Mouse (Mus musculus) MEL (cell line): ENCODE data around the gene Ccdc170. TPM values are rescaled to one million over a fixed set of nuclear protein-coding genes. Genes with fewer than 3 reads are reported as not detected.

ENCODE experiments used
- DNase-seq: peaks from one replicate; pipeline ENCODE4 v3.0.0; 2011; ENCODE audit warnings: low read depth, low spot score
- H3K27ac ChIP-seq: 2 replicates; pipeline ENCODE4 v1.5.1; 2012; ENCODE audit warnings: low read depth, mild to moderate bottlenecking, control low read depth, low read length, moderate library complexity; ENCODE audit not compliant: control insufficient read depth
- H3K27me3 ChIP-seq, 2 experiments: fragments of 150-350 bp in 1 of 2; sonication (generic) in 1 of 2; 2 replicates each; pipeline ENCODE4 v1.6.1; 2012; ENCODE audit warnings: low read length in 2 of 2, mild to moderate bottlenecking in 2 of 2, improper control_type of control experiment in 1 of 2, moderate library complexity in 1 of 2; ENCODE audit not compliant: insufficient read depth in 2 of 2, control insufficient read depth in 1 of 2
- H3K36me3 ChIP-seq, 2 experiments: 2 replicates each; pipeline ENCODE4 v1.6.1; 2012 to 2014; ENCODE audit warnings: low read length in 2 of 2, improper control_type of control experiment in 1 of 2, inconsistent platforms in 1 of 2, mild to moderate bottlenecking in 1 of 2; ENCODE audit not compliant: insufficient read depth in 2 of 2, control insufficient read depth in 1 of 2
- H3K4me1 ChIP-seq, 2 experiments: fragments of 150-350 bp in 1 of 2; sonication (generic) in 1 of 2; 2 replicates each; pipeline ENCODE4 v1.6.1; 2012; ENCODE audit warnings: low read length in 2 of 2, improper control_type of control experiment in 1 of 2, mild to moderate bottlenecking in 1 of 2; ENCODE audit not compliant: insufficient read depth in 2 of 2, control insufficient read depth in 1 of 2
- H3K4me3 ChIP-seq, 2 experiments: fragments of 150-350 bp in 1 of 2; sonication (generic) in 1 of 2; 2 replicates each; pipeline ENCODE4 v1.5.1; 2012; ENCODE audit warnings: low read depth in 2 of 2, low read length in 2 of 2, mild to moderate bottlenecking in 2 of 2, moderate library complexity in 2 of 2, control low read depth in 1 of 2, improper control_type of control experiment in 1 of 2; ENCODE audit not compliant: control insufficient read depth in 1 of 2, insufficient read depth in 1 of 2
- H3K79me2 ChIP-seq: 2 replicates; pipeline ENCODE4 v1.6.1; 2012; ENCODE audit warnings: mild to moderate bottlenecking, low read length, moderate library complexity; ENCODE audit not compliant: control insufficient read depth, poor library complexity, insufficient read depth
- H3K9ac ChIP-seq: 2 replicates; pipeline ENCODE4 v1.6.1; 2012; ENCODE audit warnings: low read depth, mild to moderate bottlenecking, control low read depth, low read length, moderate library complexity; ENCODE audit not compliant: control insufficient read depth, poor library complexity, severe bottlenecking
- H3K9me3 ChIP-seq: fragments of 150-350 bp; sonication (generic); replicated peaks from 2 replicates; pipeline ENCODE4 v1.6.1; 2012; ENCODE audit warnings: mild to moderate bottlenecking, low read length, improper control_type of control experiment, moderate library complexity; ENCODE audit not compliant: insufficient read depth
- BHLHE40 ChIP-seq: IDR thresholded peaks from 2 replicates; pipeline ENCODE4 v1.6.1; 2012; ENCODE audit warnings: low read depth, mild to moderate bottlenecking, inconsistent platforms, low read length, improper control_type of control experiment, borderline replicate concordance
- CHD1 ChIP-seq: IDR thresholded peaks from 2 replicates; pipeline ENCODE4 v1.6.1; 2012; ENCODE audit warnings: low read depth, mild to moderate bottlenecking, inconsistent platforms, low read length, improper control_type of control experiment
- CHD2 ChIP-seq: IDR thresholded peaks from 2 replicates; pipeline ENCODE4 v1.6.1; 2011; ENCODE audit warnings: low read length, improper control_type of control experiment
- CTCF ChIP-seq, 3 experiments: IDR thresholded peaks in 2 of 3; conservative IDR thresholded peaks in 1 of 3; 2 replicates each; pipeline ENCODE4 v1.5.1; 2011 to 2012; ENCODE audit warnings: low read length in 3 of 3, low read depth in 2 of 3, mild to moderate bottlenecking in 2 of 3, improper control_type of control experiment in 1 of 3, inconsistent platforms in 1 of 3, mixed read lengths in 1 of 3, moderate library complexity in 1 of 3; ENCODE audit not compliant: control insufficient read depth in 1 of 3, insufficient read depth in 1 of 3, poor library complexity in 1 of 3, severe bottlenecking in 1 of 3
- E2F4 ChIP-seq: IDR thresholded peaks from 2 replicates; pipeline ENCODE4 v1.6.1; 2011; ENCODE audit warnings: low read depth, low read length, improper control_type of control experiment, borderline replicate concordance
- ELF1 ChIP-seq: IDR thresholded peaks from 2 replicates; pipeline ENCODE4 v1.6.1; 2014; ENCODE audit warnings: low read depth, mild to moderate bottlenecking, inconsistent platforms, low read length, improper control_type of control experiment, moderate library complexity
- ETS1 ChIP-seq: IDR thresholded peaks from 2 replicates; pipeline ENCODE4 v1.6.1; 2012; ENCODE audit warnings: low read depth, mild to moderate bottlenecking, inconsistent platforms, low read length, improper control_type of control experiment, moderate library complexity
- JUND ChIP-seq: IDR thresholded peaks from 2 replicates; pipeline ENCODE4 v1.6.1; 2011; ENCODE audit warnings: low read depth, mild to moderate bottlenecking, improper control_type of control experiment, low read length
- KAT2A ChIP-seq: conservative IDR thresholded peaks from 2 replicates; pipeline ENCODE4 v1.6.1; 2012; ENCODE audit warnings: low read depth, low read length, improper control_type of control experiment, inconsistent platforms
- MAFK ChIP-seq: IDR thresholded peaks from 2 replicates; pipeline ENCODE4 v1.6.1; 2011; ENCODE audit warnings: low read depth, mild to moderate bottlenecking, low read length, improper control_type of control experiment, borderline replicate concordance
- MAX ChIP-seq: IDR thresholded peaks from 2 replicates; pipeline ENCODE4 v1.6.1; 2011; ENCODE audit warnings: low read length, improper control_type of control experiment
- MAZ ChIP-seq: IDR thresholded peaks from 2 replicates; pipeline ENCODE4 v1.6.1; 2012; ENCODE audit warnings: low read depth, mild to moderate bottlenecking, inconsistent platforms, low read length, improper control_type of control experiment
- NELFE ChIP-seq: IDR thresholded peaks from 2 replicates; pipeline ENCODE4 v1.6.1; 2011; ENCODE audit warnings: low read depth, low read length, improper control_type of control experiment
- NRF1 ChIP-seq: IDR thresholded peaks from 2 replicates; pipeline ENCODE4 v1.6.1; 2014; ENCODE audit warnings: low read depth, mild to moderate bottlenecking, inconsistent platforms, low read length, improper control_type of control experiment, moderate library complexity; ENCODE audit not compliant: poor library complexity, insufficient read depth, severe bottlenecking
- POLR2A ChIP-seq, 2 experiments: IDR thresholded peaks; 2 replicates each; pipeline ENCODE4 v1.6.1; 2011 to 2012; ENCODE audit warnings: low read length in 2 of 2, mild to moderate bottlenecking in 2 of 2, control low read depth in 1 of 2, improper control_type of control experiment in 1 of 2, low read depth in 1 of 2, moderate library complexity in 1 of 2; ENCODE audit not compliant: control insufficient read depth in 1 of 2, insufficient read depth in 1 of 2, poor library complexity in 1 of 2
- POLR2AphosphoS5 ChIP-seq: IDR thresholded peaks from 2 replicates; pipeline ENCODE4 v1.6.1; 2012; ENCODE audit warnings: low read depth, borderline replicate concordance, mild to moderate bottlenecking, inconsistent platforms, low read length, moderate library complexity, mixed read lengths
- RCOR1 ChIP-seq: IDR thresholded peaks from 2 replicates; pipeline ENCODE4 v1.6.1; 2012; ENCODE audit warnings: low read depth, mild to moderate bottlenecking, inconsistent platforms, low read length, improper control_type of control experiment
- SMC3 ChIP-seq: IDR thresholded peaks from 2 replicates; pipeline ENCODE4 v1.6.1; 2011; ENCODE audit warnings: low read depth, low read length, improper control_type of control experiment
- TAL1 ChIP-seq: IDR thresholded peaks from 2 replicates; pipeline ENCODE4 v1.6.1; 2012; ENCODE audit warnings: mild to moderate bottlenecking, inconsistent platforms, low read length, moderate library complexity, mixed read lengths
- TBP ChIP-seq: IDR thresholded peaks from 2 replicates; pipeline ENCODE4 v1.8.0; 2011; ENCODE audit warnings: low read depth, low read length, improper control_type of control experiment
- TCF12 ChIP-seq: IDR thresholded peaks from 2 replicates; pipeline ENCODE4 v1.6.1; 2014; ENCODE audit warnings: low read depth, mild to moderate bottlenecking, inconsistent platforms, low read length, improper control_type of control experiment, moderate library complexity
- UBTF ChIP-seq: IDR thresholded peaks from 2 replicates; pipeline ENCODE4 v1.6.1; 2012; ENCODE audit warnings: low read depth, mild to moderate bottlenecking, inconsistent platforms, low read length, improper control_type of control experiment, moderate library complexity, borderline replicate concordance; ENCODE audit not compliant: insufficient read depth
- USF1 ChIP-seq: IDR thresholded peaks from 2 replicates; pipeline ENCODE4 v1.6.1; 2014; ENCODE audit warnings: low read depth, mild to moderate bottlenecking, inconsistent platforms, low read length, improper control_type of control experiment, moderate library complexity
- USF2 ChIP-seq, 2 experiments: IDR thresholded peaks; 2 replicates each; pipeline ENCODE4 v1.6.1; 2011 to 2012; ENCODE audit warnings: improper control_type of control experiment in 2 of 2, low read length in 2 of 2, borderline replicate concordance in 1 of 2, inconsistent platforms in 1 of 2, low read depth in 1 of 2, mild to moderate bottlenecking in 1 of 2; ENCODE audit not compliant: insufficient read depth in 1 of 2
- ZMIZ1 ChIP-seq: IDR thresholded peaks from 2 replicates; pipeline ENCODE4 v1.6.1; 2012; ENCODE audit warnings: low read depth, mild to moderate bottlenecking, inconsistent platforms, low read length, improper control_type of control experiment, moderate library complexity
- polyA plus RNA-seq, 2 experiments: library from polyadenylated mRNA; stranded (reverse) in 1 of 2; unstranded in 1 of 2; fragments of >175 nt in 1 of 2; fragments of >200 nt in 1 of 2; gene quantifications; 2 replicates each; pipeline versions ENCODE4 v1.2.1 to v1.2.4; 2012; ENCODE audit warnings: low replicate concordance in 2 of 2, low read depth in 1 of 2; ENCODE audit not compliant: insufficient read length in 2 of 2, insufficient read depth in 1 of 2, missing spikeins in 1 of 2
- total RNA-seq: library from RNA; depleted of rRNA; stranded (reverse); fragments of 300-350 nt; gene quantifications from 2 replicates; pipeline ENCODE4 v1.2.3, GENCODE M21; 2012

Gene Ccdc170
- total and polyA plus RNA-seq, 3 experiments, result not detected

DNA sequence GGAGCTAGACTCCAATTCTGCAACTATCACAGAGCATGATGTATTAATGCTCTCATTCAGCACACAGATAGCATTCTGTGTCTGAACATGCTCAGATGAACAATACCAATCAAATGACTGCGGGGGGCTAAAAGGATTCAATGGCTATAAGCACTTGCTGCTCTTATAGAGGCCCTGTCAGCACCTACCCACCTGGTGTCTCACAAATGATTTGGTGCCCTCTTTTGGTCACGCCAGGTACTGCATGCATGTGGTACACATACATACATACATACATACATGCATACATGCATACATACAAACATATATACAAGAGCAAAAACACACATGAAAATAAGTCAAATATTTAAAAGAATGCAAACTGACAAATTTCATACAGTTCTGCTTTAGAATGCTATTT, 63.2 kb downstream of the Ccdc170 start (continued):
- no peak for TF ChIP-seq NRF1
- no peak for TF ChIP-seq E2F4
- no peak for TF ChIP-seq UBTF
- TF ChIP-seq POLR2AphosphoS5, result no peak
- no peak for TF ChIP-seq USF2 (IDR thresholded peaks at IDR 0.05; ENCODE audit: borderline replicate concordance in 1 of 2, insufficient read depth in 1 of 2, low read depth in 1 of 2, low read length in 2 of 2)
- TF ChIP-seq CHD1, result no peak
- no peak for TF ChIP-seq MAX
- no peak for TF ChIP-seq TCF12
- no peak for TF ChIP-seq BHLHE40
- TF ChIP-seq CTCF (IDR thresholded peaks at IDR 0.05 in 2 of 3, conservative IDR thresholded peaks at IDR 0.05 in 1 of 3; ENCODE audit: control insufficient read depth in 1 of 3, insufficient read depth in 1 of 3, low read depth in 2 of 3, low read length in 3 of 3, poor library complexity in 1 of 3, severe bottlenecking in 1 of 3), result peak; percentile 39 to 59 (median 54)
- TF ChIP-seq ZMIZ1, result no peak

DNA sequence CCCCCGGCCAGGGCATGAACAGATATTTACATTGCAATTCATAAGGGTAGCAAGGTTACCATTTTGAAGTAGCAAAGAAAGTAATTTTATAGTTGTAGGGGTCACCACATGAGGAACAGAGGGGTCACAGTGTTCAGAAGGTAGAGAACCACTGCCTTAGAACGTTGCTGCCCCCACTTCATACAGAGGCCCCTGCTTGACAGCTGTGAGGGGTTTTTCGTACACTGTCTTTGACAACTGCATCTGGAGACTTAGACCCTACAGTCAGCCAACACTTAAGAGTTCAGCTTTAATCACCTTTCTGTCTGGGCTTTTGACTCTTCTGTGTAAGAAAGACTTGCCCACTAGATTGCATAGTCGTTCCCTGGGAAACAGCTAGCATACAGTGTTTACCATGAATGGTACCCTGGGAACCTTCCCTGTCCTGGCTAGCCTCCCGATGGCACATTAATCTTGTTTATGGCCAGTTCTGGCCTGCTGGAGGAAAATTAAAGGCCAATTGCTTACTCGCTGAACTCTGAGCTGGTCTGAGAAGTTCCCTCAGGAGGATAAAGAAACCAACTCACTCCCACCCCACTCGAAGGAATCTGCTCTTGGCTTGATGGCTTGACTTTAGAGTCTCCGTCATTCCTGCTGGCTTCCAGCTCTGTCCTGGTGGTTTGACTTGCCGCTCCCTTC, 71.3 kb downstream of the Ccdc170 start:
- H3K9ac ChIP-seq, result no peak overlapping the region
- H3K79me2 ChIP-seq, result no peaks in the 10 kb centered on the region
- no peaks in the 10 kb centered on the region for H3K9me3 ChIP-seq
- no peak overlapping the region for H3K4me3 ChIP-seq
- TF ChIP-seq NELFE, result no peak
- TF ChIP-seq KAT2A, result no peak
- TF ChIP-seq ETS1, result no peak
- no peak for TF ChIP-seq CHD2
- TF ChIP-seq ZMIZ1, result no peak
- no peak for TF ChIP-seq MAFK
- no peak for TF ChIP-seq USF1
- no peak for TF ChIP-seq TBP
- TF ChIP-seq TAL1, result no peak
- no peak for TF ChIP-seq CHD1
- no peak for TF ChIP-seq POLR2A (IDR thresholded peaks at IDR 0.05; ENCODE audit: control insufficient read depth in 1 of 2, insufficient read depth in 1 of 2, low read depth in 1 of 2, low read length in 2 of 2, poor library complexity in 1 of 2)
- TF ChIP-seq BHLHE40, result no peak
- no peak for TF ChIP-seq SMC3
- TF ChIP-seq UBTF, result no peak
- no peak for TF ChIP-seq RCOR1
- TF ChIP-seq JUND, result no peak
- no peak for TF ChIP-seq MAZ
- no peak for TF ChIP-seq E2F4
- no peak for TF ChIP-seq ELF1
- H3K27ac ChIP-seq, result no peak overlapping the region
- no peaks in the 10 kb centered on the region for H3K27me3 ChIP-seq
- no peak for DNase-seq
- no peaks in the 10 kb centered on the region for H3K36me3 ChIP-seq
- no peaks in the 10 kb centered on the region for H3K4me1 ChIP-seq
